Mouse (Mus musculus) T-cell, adult 2 months (primary cell): ENCODE measurements at regions not wholly inside any gene's neighbourhood (a gene's known extent, or its start where the extent isn't known, plus 50 kb on each side); places are given as distances from the start of the nearest gene placed in this dataset.

Source experiments
- DNase-seq: peaks from one replicate; pipeline ENCODE4 v3.0.0; 2022; ENCODE audit warnings: low spot score

DNA sequence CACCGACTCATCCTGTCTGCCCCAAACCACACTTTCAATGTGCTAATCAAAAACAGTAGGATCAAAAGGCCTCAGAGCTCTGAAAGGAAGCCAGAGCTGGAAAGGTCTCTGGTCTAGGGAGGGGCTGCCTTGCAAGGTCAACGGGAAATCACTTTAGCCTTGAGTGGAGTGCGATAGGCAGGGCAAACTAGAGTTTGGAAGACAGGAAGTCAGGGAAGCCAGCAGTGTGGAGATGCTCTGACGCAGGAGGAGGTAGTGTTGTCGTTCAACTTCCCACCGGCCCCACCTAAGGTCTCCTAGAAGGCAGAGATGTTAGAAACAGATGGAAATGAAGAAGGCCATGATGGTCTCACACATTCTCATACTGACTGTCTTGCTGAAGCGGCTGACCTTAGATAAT lies 52.0 kb upstream of the Trp53i11 start:
- no peak for DNase-seq

DNA sequence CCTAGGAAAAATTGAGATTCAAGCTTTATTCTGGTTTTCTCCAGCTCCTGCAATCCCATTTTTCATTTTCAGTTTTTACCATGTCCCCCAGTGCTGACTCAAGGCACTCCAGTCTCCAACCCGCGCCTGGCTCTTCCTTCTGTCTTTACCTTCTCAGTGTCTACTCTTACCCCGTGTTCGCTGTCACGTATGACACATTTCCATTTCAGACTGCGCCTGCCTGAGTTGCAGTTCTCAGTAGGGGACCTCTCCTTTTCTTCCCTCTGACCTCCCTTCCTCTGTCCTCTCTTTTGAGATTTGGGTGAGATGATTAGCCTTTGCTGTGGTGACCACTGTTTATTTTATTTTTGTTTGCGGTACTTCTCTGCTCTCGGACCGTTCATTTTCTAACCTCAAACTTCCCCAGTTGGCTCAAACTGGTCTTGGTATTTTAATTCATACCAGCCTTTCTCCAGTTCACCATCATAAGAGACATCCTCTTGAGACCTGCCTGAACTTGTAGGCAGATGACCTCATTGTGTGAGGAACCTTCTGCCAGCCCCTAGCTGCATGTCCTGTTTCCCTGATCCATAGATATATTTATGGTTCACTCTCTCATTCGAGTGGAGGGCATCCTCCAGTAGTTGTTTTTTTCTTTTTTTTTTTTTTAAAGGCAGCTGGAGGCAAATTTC lies 53.9 kb upstream of the Trp53i11 start:
- no peak for DNase-seq

DNA sequence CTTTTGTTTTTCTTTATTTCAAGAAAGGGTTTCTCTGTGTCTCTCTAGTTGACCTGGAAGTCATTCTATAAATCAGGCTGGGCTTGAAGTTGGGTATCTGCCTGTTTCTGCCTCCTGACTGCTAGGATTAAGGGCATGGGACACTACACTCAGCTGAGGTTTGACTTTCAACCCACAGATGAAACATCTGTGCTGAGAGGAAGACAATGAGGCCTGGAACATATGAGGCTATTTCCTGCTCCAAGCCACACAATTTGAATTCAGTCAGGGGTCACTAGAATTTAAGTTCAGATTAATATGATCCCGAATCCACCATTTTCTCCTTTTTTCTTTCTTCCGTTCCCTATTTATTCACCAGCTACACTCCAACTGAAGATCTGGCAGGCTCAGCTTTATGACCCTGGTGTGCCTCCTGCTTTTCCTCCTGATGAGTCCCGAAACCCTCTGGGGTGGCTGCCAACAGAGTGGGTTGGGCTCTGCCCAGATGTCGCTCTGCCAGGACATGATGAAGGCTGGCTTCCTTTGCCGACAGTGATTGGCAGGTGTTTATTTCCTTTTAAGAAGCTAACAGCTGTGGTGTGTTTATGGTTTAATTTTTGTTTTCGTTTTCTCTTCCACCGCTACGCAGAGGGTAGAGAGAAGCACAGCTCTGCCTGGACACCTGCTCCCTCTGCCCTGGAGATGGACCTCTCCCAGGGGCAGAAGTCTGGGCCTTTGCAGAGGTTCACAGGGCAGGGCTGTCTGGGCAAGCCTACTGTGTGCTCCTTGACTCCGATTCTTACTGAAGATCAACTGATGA lies 55.3 kb upstream of the Trp53i11 start:
- DNase-seq = peak; percentile 8

DNA sequence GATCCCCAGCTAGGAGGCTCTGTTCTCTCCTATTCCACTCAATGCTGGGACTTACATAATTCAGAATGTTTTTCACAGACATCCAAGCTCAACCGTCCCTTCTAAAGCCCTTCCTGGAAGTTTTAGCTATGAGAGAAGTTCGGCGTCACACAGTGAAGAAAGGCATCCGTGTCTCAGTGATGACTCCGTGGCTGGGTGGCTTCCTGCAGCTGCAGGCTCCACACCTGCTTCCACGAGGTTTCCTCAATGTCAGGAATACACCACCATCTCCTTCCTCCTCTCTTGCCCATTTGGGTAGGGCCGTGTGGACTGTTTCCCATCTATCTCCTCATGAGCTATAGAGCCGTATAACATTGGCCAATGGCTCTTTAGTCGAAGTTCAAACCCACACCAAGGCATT lies 56.1 kb upstream of the Trp53i11 start:
- no peak for DNase-seq

DNA sequence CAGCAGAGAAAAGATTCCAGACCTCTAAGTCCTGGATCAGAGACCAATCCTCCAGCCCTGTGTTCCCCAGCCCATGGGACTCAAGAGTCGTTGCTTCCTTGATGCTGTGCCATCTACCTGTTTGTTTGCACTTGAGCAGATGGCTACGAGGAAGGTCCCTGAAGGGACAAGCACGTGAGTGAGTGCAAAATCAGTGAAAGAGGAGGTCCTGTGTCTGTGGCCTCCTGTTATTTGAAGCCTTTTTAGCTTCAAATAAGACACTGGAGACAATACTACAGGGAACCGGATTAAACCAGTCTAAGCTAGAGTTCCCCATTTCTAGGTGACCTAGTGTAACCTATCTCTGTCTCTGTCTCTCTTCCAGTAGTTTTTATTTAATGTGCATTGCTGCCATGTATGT lies 58.2 kb upstream of the Trp53i11 start:
- no peak for DNase-seq

DNA sequence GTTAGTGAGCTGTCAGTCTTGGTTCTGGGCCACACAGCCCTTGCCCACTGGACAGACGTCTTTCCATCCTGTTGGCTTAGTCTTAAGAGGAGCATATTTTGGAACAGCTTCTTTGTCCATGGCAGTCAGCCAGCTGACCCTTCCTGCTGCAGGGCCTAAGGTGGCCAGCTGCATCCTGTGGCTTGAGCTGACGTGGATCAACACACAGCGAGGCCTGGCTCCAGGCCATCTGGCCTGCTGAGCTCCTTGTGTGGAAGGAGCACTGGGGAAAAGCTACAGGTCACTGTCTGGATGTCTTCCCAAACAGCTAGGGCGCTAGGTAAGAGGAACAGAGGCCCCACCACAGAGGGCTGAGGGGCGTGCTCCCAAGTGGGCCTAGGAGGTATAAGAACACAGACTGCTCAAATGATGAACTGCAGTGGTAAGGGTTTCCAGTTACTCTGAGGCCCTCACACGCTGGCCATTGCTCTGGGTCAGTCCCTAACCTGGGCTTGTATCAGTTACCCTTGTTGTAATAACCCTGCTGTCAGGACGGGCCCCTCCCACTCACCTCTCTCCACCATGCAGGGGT lies 60.7 kb upstream of the Trp53i11 start:
- no peak for DNase-seq

DNA sequence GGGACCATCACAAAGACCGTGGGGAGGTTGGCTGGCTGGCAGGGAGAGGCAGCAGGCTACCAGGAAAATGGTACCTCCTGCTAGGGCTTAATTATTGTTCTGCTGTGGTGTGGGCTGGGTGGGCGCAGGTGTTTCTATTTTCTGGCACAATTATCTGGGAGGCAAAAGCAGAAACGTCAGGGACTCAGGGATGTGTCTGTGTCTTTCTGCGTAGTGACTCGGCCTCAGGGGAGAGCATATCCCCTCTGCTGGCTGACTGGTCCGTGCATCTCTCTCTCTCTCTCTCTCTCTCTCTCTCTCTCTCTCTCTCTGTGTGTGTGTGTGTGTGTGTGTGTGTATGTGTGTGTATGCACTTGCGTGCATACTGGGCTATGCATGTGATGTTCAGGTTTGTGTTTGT lies 61.2 kb upstream of the Trp53i11 start:
- DNase-seq = no peak

DNA sequence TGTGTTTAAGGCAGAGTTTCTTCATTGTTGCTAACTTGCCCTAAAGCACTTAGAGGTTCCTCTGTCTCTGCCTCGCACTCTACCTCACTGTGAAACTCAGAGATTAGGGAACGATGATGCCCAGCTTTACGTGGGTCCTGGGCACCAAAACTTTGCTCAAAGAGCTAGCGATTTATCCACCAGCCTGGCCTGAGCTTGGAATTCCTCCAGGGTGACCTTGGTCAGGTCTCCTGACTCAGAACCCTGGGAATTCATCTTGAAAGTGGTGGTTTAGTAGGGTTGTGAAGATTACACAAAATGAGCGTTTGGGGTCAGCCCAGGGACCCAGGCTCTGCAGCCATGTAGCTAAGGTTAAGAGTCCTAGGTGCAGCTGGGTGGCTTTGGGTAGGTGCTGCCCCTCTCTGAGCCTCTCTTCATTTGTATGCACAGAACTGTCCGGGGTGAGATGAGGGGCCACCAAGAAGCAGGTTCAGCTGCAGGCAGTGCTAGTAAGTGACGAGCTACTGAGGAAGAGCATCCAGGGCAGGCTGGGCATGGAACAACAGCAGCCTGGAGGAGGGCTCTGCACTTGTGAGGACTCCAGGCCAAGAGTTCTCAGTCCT lies 62.4 kb upstream of the Trp53i11 start:
- DNase-seq = no peak

DNA sequence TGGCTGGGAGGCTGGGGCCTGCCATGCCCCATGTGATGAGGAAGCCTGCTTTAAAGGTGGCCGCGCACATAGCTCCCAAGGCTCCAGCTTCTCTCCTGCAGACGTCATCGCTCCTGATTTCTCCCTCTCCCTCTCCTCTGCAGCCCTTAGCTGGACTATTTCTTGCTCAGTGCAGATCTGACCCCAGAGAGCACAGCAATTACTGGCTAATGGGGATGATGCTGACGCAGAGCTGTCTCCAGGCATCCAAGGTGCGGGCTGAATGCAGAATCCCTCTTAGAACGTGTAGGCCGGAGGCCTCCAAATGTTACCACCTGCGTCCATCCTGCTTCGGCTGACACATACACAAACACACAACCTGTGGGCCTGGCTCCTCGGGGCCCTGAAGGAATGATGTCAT lies 63.5 kb upstream of the Trp53i11 start:
- DNase-seq = no peak

DNA sequence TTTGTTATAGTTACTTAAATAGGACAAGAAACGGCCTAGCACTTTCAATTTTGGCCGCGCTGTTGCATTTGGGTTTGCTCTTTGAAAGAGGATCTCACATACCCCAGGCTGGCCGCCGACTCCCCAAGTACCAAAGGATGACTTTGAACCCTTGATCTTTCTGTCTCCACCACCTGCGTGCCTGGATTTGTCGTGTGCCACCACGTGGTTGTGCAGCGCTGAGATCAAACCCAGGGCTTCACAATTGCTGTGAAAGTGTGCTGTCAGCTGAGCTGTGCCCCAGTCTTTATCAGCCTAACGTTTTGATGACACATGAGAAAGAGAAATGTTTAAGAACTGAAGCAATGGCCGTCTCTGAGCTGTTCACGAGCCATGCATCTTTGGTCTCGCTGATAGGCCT lies 67.0 kb upstream of the Trp53i11 start:
- no peak for DNase-seq

DNA sequence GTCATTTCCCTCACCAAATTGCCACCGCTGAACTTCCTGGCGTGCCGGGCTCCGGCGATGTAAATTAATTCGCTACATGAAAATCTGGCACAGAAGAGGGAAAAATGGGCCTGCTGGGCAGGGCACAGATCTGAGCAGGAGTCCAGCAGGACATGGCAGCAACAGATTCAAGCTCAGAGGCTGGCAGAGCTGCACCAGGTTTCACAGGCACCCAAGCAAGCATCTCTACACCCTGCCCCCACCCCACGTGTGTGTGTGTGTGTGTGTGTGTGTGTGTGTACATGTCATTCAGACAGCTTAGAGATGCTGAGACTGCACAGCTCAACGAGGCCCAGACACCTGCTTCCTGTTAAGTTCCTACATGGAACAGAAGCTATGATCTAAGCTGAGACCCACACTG lies 68.3 kb upstream of the Trp53i11 start:
- no peak for DNase-seq

DNA sequence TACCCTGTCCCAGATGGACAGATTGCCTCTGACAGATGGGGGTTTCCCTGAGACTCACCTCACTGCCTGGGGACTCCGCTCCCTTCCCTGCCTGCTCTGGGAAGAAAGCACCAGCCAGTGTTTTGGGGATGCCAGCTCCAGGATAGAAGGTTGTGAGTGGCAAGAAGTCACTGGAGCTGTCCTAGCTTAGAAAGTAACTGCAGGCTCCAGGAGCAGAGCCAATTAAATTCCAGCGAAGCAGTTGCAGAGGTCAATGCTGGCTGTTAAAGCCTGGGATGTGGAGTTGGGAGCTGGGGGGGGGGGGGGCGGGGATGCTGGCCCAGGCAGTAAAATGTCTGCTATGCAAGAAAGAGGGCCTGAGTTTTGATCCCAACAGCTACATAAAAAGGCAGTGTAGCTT lies 69.3 kb upstream of the Prdm11 start:
- DNase-seq = no peak

DNA sequence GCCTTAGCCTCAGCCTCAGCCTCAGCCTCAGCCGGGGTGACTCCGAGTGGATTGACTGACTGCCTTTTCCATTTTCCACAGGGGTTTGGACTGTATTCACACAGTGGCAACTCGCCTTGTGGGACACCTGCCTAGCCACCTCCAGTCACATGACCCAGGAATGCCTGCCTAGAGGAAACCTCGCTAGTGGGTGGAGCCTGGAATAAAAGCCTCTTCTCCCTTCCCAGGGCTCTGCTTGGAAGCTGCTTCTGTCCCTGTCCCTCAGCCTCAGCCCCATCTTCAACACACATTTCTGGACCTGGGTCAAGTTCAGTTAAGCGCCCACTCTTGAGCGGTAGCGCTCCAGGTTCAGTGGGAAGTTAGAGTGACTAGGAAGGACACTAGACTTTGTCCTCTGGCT lies 68.0 kb upstream of the Prdm11 start:
- DNase-seq = no peak

DNA sequence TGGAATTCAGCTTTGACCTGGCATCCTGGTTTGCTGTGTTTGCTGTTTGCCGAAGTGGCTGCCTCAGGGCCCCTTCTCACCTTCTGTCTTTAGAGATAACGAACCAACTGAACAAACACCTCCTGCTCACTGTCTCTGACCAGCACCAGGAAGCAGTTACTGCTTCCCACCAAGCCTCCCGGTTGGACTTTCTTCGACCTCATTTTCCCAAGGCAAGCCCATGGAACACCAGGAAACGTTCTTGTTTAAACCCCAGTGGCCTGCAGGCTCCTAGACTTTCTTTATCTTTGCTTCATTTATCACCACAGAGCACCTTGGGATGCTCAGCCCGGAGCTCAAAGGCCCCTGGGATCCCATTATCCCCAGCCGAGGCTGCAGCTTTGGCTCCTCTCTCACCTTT lies 66.4 kb upstream of the Prdm11 start:
- DNase-seq = no peak

DNA sequence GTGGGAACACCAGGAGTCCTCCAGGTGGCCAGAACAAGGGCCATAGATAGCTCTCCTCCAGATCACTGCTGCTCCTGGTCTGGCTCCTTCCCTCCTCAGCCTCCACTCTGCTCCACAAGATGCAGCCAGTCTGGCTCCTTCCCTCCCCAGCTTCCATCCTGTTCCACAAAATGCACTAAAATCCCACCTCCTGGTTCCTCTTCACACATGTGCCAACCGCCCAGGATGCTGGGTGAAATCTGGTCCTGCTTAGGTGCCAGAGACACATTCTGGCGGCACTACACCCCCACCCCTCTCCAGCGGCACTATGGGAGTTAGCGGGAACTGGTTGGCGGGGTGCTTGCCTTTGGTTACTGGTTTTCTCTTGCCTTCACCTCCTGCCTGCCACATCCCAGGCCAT lies 64.9 kb upstream of the Prdm11 start:
- DNase-seq = no peak

DNA sequence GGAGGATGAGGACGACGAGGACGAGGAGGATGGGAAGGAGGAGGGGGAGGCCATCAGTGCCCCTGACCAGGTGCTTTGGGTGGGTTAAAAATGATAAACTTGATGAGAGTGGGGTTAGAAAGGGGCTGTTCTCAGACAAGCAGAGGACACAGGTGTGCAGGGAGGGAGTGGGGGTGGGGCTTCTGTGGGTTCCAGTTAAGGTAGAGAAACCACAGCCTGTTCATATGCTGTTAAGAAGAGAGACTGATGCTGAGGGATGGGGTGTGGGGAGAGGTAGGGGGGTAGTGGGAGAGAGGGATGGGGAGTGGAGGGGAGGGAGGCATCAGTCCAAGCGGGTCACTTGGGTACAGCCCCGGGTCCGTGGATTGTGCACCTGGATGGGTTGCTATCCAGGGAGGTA lies 60.6 kb upstream of the Prdm11 start:
- no peak for DNase-seq

DNA sequence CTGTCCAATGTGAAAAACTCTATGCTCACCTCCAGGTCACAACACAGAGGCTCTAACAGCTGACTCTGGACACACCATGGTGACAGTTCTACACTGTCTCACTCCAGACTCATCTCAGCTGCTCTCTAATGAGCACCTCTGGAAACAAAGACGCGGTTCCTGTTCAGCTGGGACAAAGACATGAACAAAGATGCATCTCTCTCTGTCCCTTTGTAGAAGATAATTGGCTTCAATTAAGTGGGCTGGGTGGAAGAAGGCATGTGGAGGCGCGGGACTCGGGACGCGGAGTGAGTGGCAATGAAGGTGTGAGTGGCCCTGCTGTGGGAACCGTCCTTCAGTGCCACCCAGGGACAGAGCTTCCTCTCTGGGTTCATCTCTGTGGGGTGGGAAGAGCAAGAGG lies 56.0 kb upstream of the Prdm11 start:
- no peak for DNase-seq

DNA sequence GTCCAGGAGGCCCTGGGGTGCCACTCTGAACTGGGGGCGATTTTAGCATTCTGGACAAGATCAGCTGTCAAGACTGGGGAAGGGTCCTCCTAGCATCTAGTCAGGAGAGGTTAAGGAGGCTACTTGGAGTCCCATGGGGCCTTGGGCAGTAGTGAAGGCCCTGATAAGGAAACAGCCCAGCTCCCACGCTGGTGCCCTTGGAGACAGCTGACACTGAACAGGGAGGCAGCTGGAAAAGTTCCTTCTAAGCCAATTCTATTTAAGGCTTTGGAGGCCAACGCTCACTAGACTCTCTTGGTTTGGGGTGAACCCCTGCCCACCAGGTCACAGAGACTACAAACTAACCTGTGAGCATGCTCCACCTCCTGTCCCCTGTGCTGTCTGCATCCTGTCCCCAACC lies 53.8 kb upstream of the Prdm11 start:
- DNase-seq = no peak

DNA sequence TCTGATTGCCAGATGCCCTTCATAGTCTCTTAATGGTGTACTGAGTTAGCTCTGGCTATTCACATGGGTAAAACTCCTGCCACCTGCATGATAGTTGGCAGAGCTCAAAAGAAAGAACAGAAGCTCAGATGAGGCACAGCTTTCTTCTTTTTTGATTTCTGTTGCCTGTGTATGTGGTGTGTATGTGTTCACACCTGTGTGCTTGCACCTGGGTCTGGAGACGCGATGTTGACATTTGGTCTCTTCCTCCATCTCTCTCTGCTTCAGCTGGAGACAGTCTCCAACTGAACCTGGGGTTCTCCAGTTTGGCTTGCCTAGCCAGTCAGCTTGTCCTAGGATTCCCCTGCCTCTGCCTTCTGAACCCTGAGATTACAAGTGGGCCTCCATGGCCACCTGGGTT lies 51.0 kb upstream of the Prdm11 start:
- no peak for DNase-seq

DNA sequence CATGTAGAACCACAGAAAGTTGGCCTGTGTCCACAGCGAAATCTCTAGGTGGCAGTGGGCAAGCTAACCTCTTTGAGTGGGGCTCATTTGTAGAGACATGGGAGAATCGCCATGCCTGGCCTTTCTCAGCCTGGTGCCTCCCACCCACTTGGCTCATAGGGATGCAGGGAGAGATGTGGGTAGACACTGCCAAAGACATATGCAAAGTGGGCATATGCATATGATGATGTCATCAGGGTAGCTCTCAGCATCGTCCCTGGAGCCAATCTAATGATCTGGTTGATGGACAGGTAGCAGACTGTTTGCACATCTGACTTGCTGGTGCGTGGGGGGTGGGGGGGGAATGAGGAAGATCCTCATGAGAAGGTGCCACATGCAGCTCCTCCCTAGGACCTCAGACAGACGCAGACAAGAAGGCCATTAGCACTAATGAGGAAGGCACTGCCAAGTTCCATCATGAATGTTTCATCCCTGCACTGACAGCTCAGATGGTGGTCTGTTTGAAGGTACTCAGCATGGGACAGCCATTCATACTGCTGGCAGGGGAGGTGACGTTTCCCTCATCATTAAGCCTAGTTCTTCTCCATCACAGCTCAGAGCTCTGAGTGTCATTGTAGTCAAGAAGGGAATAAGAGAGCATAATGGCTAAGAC lies 50.2 kb upstream of the Prdm11 start:
- no peak for DNase-seq
